14 mouse cellular contexts compared by ENCODE assay signal in the genomic region with DNA sequence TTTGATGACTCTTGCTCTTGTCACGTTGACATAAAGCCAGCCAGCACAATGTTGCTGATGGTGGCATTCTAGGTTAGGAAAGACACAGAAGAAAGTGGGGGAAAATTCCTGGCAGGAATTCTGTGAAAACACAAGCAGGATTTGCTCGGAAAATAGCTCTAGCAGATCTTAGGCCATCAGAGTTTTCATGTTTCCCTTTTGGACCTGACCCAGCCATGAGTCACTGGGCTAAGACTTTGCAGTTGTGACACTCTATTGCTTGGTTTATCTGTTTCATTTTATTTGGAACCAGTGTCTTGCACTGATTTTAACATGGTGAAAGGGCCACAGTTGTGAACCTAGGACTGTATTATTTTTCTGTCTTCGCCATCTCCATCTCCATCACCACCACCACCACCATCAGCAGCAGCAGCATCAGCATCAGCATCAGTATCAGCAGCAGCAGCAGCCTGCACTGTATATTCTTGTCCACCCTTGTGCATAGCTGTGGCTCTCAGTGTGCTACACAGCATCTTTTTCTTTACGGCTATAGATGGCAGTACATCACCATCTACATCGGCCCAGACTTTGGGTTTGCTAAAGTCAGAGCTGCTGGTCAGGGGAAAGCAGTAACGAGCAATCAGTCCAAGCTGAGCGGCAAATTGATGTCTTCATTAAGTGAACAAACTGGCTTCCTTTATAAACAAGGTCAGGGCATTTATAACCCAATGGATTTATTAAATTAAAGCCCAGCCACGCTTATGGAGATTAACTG. TPM values are rescaled to one million over a fixed set of nuclear protein-coding genes. Genes with fewer than 3 reads are reported as not detected.
A peak's percentile ranks its signal among the peaks of the same experiment; 100 is the strongest.
DNase-seq lines count a peak whose midpoint lies in the region; ATAC-seq lines count a peak whose summit lies in the region.
"Had no signal": no experiment of that assay in that cellular context is flagged by ENCODE, and none has a peak within 500 bp of the region (broad histone marks: within the 10 kb centered on the region; RNA-seq: fewer than 3 reads in every experiment).

No protein-coding gene starts in this region.

- no peaks in the 10 kb centered on the region for H3K27me3 ChIP-seq in heart, embryonic 10.5 days (ENCODE audit: insufficient read depth, poor library complexity, severe bottlenecking)
- no peaks in the 10 kb centered on the region for H3K27me3 ChIP-seq in midbrain, embryonic 11.5 days (ENCODE audit: control insufficient read depth, insufficient read depth, low read length)
- H3K27me3 ChIP-seq: CH12.LX; embryonic facial prominence, embryonic 13.5 days; kidney, embryonic 15.5 days; lung, embryonic 15.5 days had no signal

- no peak overlapping the region for H3K4me2 ChIP-seq in midbrain, embryonic 11.5 days
- H3K4me2 ChIP-seq: embryonic facial prominence, embryonic 13.5 days; kidney, embryonic 15.5 days; lung, embryonic 15.5 days had no signal

- H3K27ac ChIP-seq in heart, embryonic 10.5 days, result no peak overlapping the region
- H3K27ac ChIP-seq in midbrain, embryonic 11.5 days (ENCODE audit: low read depth, low read length), result no peak overlapping the region
- H3K27ac ChIP-seq: embryonic facial prominence, embryonic 13.5 days; heart, adult 2 months; kidney, embryonic 15.5 days; lung, embryonic 15.5 days had no signal

- no peaks in the 10 kb centered on the region for H3K9me3 ChIP-seq in heart, embryonic 10.5 days
- no peaks in the 10 kb centered on the region for H3K9me3 ChIP-seq in midbrain, embryonic 11.5 days (ENCODE audit: control insufficient read depth, low read length)
- H3K9me3 ChIP-seq: kidney, embryonic 15.5 days; lung, embryonic 15.5 days had no signal

- no peak overlapping the region for H3K9ac ChIP-seq in midbrain, embryonic 11.5 days (ENCODE audit: low read length)
- H3K9ac ChIP-seq: embryonic facial prominence, embryonic 13.5 days; kidney, embryonic 15.5 days; lung, embryonic 15.5 days had no signal

- ATAC-seq in midbrain, embryonic 11.5 days (ENCODE audit: low FRiP score), result no peak; the same call in 1 of the 2 replicates

- H3K4me1 ChIP-seq in heart, embryonic 10.5 days, result no peaks in the 10 kb centered on the region
- H3K4me1 ChIP-seq in midbrain, embryonic 11.5 days (ENCODE audit: control insufficient read depth, insufficient read depth, low read length), result peaks cover 4% of the 10 kb centered on the region; the same call in 1 of the 2 replicates
- H3K4me1 ChIP-seq: embryonic facial prominence, embryonic 13.5 days; kidney, embryonic 15.5 days; lung, embryonic 15.5 days had no signal

- 79% methylated on average over 8 of the region's 8 CpGs for WGBS in heart, embryonic 10.5 days
- WGBS in midbrain, embryonic 11.5 days, result 81% methylated on average over 8 of the region's 8 CpGs

- H3K36me3 ChIP-seq in heart, embryonic 10.5 days, result no peaks in the 10 kb centered on the region
- H3K36me3 ChIP-seq in midbrain, embryonic 11.5 days (ENCODE audit: control insufficient read depth, insufficient read depth, low read length), result no peaks in the 10 kb centered on the region
- H3K36me3 ChIP-seq: embryonic facial prominence, embryonic 13.5 days; kidney, embryonic 15.5 days; lung, embryonic 15.5 days had no signal

- peak; percentile 31 for DNase-seq in heart, postnatal 4 days
- DNase-seq in heart, embryonic 10.5 days (ENCODE audit: low spot score), result no peak
- DNase-seq in urinary bladder, postnatal 25 days (ENCODE audit: low spot score), result peak; percentile 21
- no peak for DNase-seq in urinary bladder, adult 2 months (ENCODE audit: low spot score)
- DNase-seq in midbrain, embryonic 11.5 days (ENCODE audit: low spot score, missing footprints), result peak; percentile 75
- DNase-seq in thymus, adult 18-20 months, result no peak
- no peak for DNase-seq in layer of hippocampus, postnatal 25 days (ENCODE audit: extremely low spot score in 1 of 2, low spot score in 1 of 2)
- DNase-seq: cerebellum, postnatal 25 days; heart, adult 2 months; thymus, postnatal 4 days had no signal

- H3K4me3 ChIP-seq in heart, embryonic 10.5 days, result no peak overlapping the region
- no peak overlapping the region for H3K4me3 ChIP-seq in midbrain, embryonic 11.5 days (ENCODE audit: low read depth, low read length)
- H3K4me3 ChIP-seq: embryonic facial prominence, embryonic 13.5 days; heart, adult 2 months; kidney, embryonic 15.5 days; lung, embryonic 15.5 days had no signal

RNA-seq across cellular contexts. Expression of a gene that starts 46.6 kb away (rescaled TPM):
- 10 to 100 TPM; 25.9 to 28.7 TPM for total RNA-seq in heart, postnatal 4 days (2021)
- 8.5 and 9.4 TPM in 2 replicates for polyA plus RNA-seq in heart, embryonic 10.5 days (2016; fragmentation: Nextera tagmentation; extraction: Ambion mirVana)
- 6.8 and 8.9 TPM in 2 replicates for polyA plus RNA-seq in urinary bladder, adult 2 months (2012; rRNA removed)
- polyA plus RNA-seq in midbrain, embryonic 11.5 days (2014; fragmentation: Nextera tagmentation; extraction: Ambion mirVana), result 19.2 and 19.3 TPM in 2 replicates
- 10 to 100 TPM; 11.9 to 12.8 TPM for total RNA-seq in layer of hippocampus, postnatal 25 days (2021)

Comparison
In these comparisons a context has a peak if more than half of its experiments do, and no peak if none do; other contexts are left out.
1. DNase-seq: peak in heart, postnatal 4 days (single experiment), urinary bladder, postnatal 25 days (single experiment) and midbrain, embryonic 11.5 days (single experiment); none in heart, embryonic 10.5 days (single experiment), urinary bladder, adult 2 months (single experiment), thymus, adult 18-20 months (0 of 2) and layer of hippocampus, postnatal 25 days (0 of 2).